Mouse (Mus musculus): Measurements from ENCODE around the gene Rtp3. TPM values are rescaled to one million over a fixed set of nuclear protein-coding genes. Genes with fewer than 3 reads are reported as not detected.

Gene Rtp3
- polyA plus RNA-seq (2015; fragmentation: Nextera tagmentation; extraction: Ambion mirVana): not detected in 2 replicates

DNA sequence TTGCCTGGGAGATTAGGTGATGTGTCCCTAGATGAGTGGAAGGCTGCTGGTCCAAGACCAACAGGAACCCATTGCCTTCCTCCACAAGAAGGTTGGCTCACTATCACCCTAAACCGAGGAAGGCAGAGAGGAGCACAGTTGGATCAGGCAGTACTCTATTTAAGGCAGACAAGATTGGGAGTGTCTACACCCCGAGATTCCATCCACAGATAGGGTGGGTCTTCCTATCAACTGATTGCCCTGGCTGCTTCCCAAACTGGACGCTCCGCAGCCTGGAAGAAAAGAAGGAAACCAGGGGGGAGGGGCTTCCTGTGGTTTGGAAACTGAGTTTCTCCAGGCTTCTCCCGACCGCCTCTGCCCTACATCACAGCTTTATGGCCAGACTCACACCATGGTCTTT is at the start of gene Rtp3:
Gene Rtp3, minus strand, starts transcription at position 380 of the 400 bp plus-strand sequence.
- Histone ChIP-seq H3K27ac (no peak within 1 kb of the TSS), H3K36me3 (ENCODE audit: poor library complexity, severe bottlenecking) (no peaks in the 10 kb centered on the region), H3K4me3 (no peak within 1 kb of the TSS), H3K4me2 (no peak within 1 kb of the TSS), H3K4me1 (no peaks in the 10 kb centered on the region), H3K9me3 (replicated peaks) (no peaks in the 10 kb centered on the region), H3K27me3 (no peaks in the 10 kb centered on the region), H3K9ac (no peak within 1 kb of the TSS)
- ATAC-seq: no peak
- 70% methylated on average over 6 of the region's 6 CpGs for WGBS

DNA sequence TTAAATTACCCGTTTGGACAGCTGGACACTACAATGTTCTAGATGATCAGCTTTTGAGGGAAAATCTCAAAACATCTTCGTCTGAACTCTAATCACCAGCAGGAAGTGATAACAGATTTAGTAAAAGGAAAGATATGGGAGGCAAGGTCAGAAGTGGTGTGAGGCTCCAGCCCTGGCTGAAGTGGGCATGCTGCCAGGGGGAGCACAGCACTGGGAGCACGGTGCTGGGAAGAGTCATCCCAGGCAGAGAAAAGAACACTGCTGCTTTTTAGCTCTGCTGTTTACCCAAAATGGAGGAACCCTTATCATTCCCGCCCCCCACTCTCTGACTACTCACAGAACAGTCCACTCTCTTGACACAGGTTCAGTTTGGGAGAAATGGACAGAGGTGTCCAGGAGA is 49.6 kb upstream of the Rtp3 start:
- WGBS: 86% methylated on average over 4 of the region's 4 CpGs
- H3K4me3 ChIP-seq: no peak overlapping the region
- H3K36me3 ChIP-seq (ENCODE audit: poor library complexity, severe bottlenecking): no peaks in the 10 kb centered on the region
- no peaks in the 10 kb centered on the region for H3K4me1 ChIP-seq
- H3K9ac ChIP-seq: no peak overlapping the region
- no peaks in the 10 kb centered on the region for H3K9me3 ChIP-seq (replicated peaks)
- no peak overlapping the region for H3K4me2 ChIP-seq
- H3K27me3 ChIP-seq: no peaks in the 10 kb centered on the region
- ATAC-seq: no peak
- H3K27ac ChIP-seq: no peak overlapping the region

DNA sequence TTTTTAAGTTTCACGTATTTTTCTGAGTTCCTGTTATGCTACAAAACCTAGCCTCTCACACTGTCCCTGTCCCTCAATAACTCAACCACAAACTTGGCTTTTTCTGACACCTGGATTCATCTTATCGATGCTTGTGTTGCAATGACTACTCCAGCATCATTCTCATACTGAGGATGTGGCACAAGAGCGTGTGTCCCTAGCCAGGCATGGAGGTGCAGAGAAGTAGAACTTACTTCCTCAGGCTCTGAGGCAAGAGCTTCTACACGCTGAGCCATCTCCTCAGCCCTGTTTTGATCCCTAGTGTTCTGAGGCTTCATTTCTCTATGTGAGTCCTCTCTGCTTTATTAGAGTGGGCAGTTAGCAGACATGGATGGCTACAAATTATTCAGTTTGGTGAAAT is 43.3 kb upstream of the Rtp3 start:
- Histone ChIP-seq H3K4me1 (no peaks in the 10 kb centered on the region), H3K9ac (no peak overlapping the region), H3K27me3 (no peaks in the 10 kb centered on the region), H3K9me3 (replicated peaks) (no peaks in the 10 kb centered on the region), H3K4me2 (no peak overlapping the region), H3K27ac (no peak overlapping the region), H3K4me3 (no peak overlapping the region), H3K36me3 (ENCODE audit: poor library complexity, severe bottlenecking) (no peaks in the 10 kb centered on the region)
- 88% methylated on average over 4 of the region's 4 CpGs for WGBS
- ATAC-seq: no peak

DNA sequence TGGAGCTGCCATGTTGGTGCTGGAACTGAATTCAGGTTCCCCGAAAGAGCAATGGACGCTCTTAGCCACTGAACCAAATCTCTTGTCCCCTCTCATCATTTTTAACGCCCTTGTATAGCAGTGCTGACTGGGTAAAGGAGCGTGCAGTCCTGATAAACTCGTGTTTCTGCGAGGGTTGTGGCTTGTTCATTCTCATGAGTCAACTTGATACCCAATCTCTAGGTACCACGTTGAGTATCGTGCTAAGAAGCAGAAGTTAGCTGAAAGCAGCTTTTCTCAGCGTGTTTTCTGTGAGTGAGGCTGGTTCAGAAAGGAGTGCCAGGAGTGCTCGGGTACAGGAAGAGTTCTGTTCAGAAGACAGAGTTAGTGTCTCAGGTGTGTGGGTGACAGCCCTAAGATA is 36.4 kb upstream of the Rtp3 start:
- no peaks in the 10 kb centered on the region for H3K27me3 ChIP-seq
- WGBS: 91% methylated on average over 10 of the region's 10 CpGs
- H3K27ac ChIP-seq: no peak overlapping the region
- no peak for ATAC-seq
- H3K9ac ChIP-seq: no peak overlapping the region
- H3K9me3 ChIP-seq (replicated peaks): no peaks in the 10 kb centered on the region
- H3K4me1 ChIP-seq: no peaks in the 10 kb centered on the region
- no peak overlapping the region for H3K4me2 ChIP-seq
- no peak overlapping the region for H3K4me3 ChIP-seq
- no peaks in the 10 kb centered on the region for H3K36me3 ChIP-seq (ENCODE audit: poor library complexity, severe bottlenecking)

GRCm38 (mm10) chr9:111019022-111019421 is 28.6 kb upstream of the Rtp3 start, which contains the start of gene Ltf:
Gene Ltf (plus strand): TSS chr9:111019271.
- Histone ChIP-seq H3K9me3 (replicated peaks) (no peaks in the 10 kb centered on the region), H3K4me2 (no peak within 1 kb of the TSS), H3K4me3 (no peak within 1 kb of the TSS), H3K4me1 (no peaks in the 10 kb centered on the region), H3K27me3 (no peaks in the 10 kb centered on the region), H3K36me3 (ENCODE audit: poor library complexity, severe bottlenecking) (no peaks in the 10 kb centered on the region), H3K9ac (no peak within 1 kb of the TSS), H3K27ac (no peak within 1 kb of the TSS)
- WGBS: 83% methylated on average over 5 of the region's 5 CpGs
- ATAC-seq: no peak

- H3K9ac ChIP-seq: no peak overlapping the region
- no peaks in the 10 kb centered on the region for H3K9me3 ChIP-seq (replicated peaks)
- no peaks in the 10 kb centered on the region for H3K4me1 ChIP-seq
- no peak overlapping the region for H3K27ac ChIP-seq
- ATAC-seq: no peak
- H3K36me3 ChIP-seq (ENCODE audit: poor library complexity, severe bottlenecking): no peaks in the 10 kb centered on the region
- no peak overlapping the region for H3K4me3 ChIP-seq
- 78% methylated on average over 4 of the region's 4 CpGs for WGBS
- H3K4me2 ChIP-seq: no peak overlapping the region
- H3K27me3 ChIP-seq: no peaks in the 10 kb centered on the region
Measured at GRCm38 (mm10) chr9:111015658-111016057, 25.3 kb upstream of the Rtp3 start.

GRCm38 (mm10) chr9:111012041-111012440 is 21.7 kb upstream of the Rtp3 start:
- Histone ChIP-seq H3K9ac (no peak overlapping the region), H3K36me3 (ENCODE audit: poor library complexity, severe bottlenecking) (no peaks in the 10 kb centered on the region), H3K9me3 (replicated peaks) (no peaks in the 10 kb centered on the region), H3K27me3 (no peaks in the 10 kb centered on the region), H3K4me2 (no peak overlapping the region), H3K27ac (no peak overlapping the region), H3K4me1 (no peaks in the 10 kb centered on the region), H3K4me3 (no peak overlapping the region)
- WGBS: 73% methylated on average over 3 of the region's 3 CpGs
- no peak for ATAC-seq

DNA sequence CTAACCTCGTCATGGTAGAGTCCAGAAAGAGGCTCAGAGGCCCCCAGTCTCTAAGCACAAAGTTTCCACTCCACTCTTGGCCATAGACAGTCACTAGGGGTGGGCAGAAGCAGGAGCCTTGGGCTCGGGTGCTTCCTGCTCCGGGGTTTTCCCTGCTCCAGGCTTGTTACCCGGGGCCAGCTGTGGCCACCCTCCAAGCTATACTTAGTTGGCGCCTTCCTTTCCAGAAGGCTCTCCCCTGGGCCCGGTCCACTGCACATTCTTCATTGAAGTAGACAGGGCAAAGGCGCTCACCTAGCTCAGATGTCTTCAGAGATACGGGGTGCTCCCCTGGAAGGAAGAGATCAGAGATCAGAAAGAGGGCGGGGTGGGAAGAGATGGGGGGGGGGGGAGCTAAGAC is 21.2 kb upstream of the Rtp3 start:
- no peak for ATAC-seq
- no peak overlapping the region for H3K27ac ChIP-seq
- no peak overlapping the region for H3K9ac ChIP-seq
- no peaks in the 10 kb centered on the region for H3K4me1 ChIP-seq
- no peaks in the 10 kb centered on the region for H3K9me3 ChIP-seq (replicated peaks)
- no peaks in the 10 kb centered on the region for H3K27me3 ChIP-seq
- no peak overlapping the region for H3K4me2 ChIP-seq
- H3K36me3 ChIP-seq (ENCODE audit: poor library complexity, severe bottlenecking): no peaks in the 10 kb centered on the region
- H3K4me3 ChIP-seq: no peak overlapping the region
- 84% methylated on average over 9 of the region's 9 CpGs for WGBS

DNA sequence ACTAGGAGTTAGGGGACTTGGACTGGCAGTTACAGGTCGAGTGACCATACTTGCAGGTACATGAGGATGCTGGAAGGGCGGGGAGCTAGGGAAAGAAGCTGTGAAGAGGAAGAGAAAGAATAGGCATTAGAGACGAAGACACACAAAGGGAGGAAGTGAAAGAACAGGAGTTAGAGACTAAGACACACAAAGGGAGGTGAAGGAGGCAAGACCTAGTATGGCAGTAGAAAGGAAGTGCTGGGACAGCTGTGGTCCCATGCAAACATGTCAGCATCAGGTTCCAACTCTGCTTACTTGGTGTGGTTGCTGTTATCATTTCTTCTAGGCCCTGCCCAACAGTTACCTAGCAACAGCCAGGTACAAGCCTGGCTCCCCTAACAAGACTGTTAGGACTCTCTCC is 19.4 kb upstream of the Rtp3 start:
- WGBS: 70% methylated on average over 3 of the region's 3 CpGs
- ATAC-seq: no peak
- H3K9me3 ChIP-seq (replicated peaks): no peaks in the 10 kb centered on the region; the same call in 1 of the 2 replicates
- no peak overlapping the region for H3K4me3 ChIP-seq
- no peak overlapping the region for H3K9ac ChIP-seq
- no peaks in the 10 kb centered on the region for H3K4me1 ChIP-seq
- no peaks in the 10 kb centered on the region for H3K36me3 ChIP-seq (ENCODE audit: poor library complexity, severe bottlenecking)
- H3K27me3 ChIP-seq: no peaks in the 10 kb centered on the region
- H3K4me2 ChIP-seq: no peak overlapping the region
- H3K27ac ChIP-seq: no peak overlapping the region

DNA sequence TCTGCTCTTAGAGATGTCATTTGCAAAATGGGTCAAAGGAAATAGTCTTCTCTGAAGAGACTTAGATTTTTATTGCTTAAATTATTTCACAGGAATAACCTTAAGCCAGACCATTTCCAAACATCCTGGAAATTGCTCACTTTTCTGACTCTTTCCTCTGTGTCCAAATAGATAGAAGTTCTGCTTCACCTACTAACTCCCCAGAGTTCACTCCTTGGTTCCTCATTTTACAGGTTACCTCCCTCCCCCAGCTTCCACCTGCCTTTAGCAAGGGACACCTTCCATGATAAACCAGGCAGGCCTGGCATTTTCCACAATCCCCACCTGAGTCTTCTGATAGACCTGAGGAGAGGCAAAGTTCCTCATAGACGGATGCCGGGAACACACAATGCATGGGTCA is 16.2 kb upstream of the Rtp3 start:
- WGBS: 94% methylated on average over 2 of the region's 2 CpGs
- Histone ChIP-seq H3K4me3 (no peak overlapping the region), H3K4me2 (no peak overlapping the region), H3K27ac (no peak overlapping the region), H3K4me1 (no peaks in the 10 kb centered on the region), H3K36me3 (ENCODE audit: poor library complexity, severe bottlenecking) (no peaks in the 10 kb centered on the region), H3K27me3 (no peaks in the 10 kb centered on the region), H3K9me3 (replicated peaks) (no peaks in the 10 kb centered on the region; the same call in 1 of the 2 replicates), H3K9ac (no peak overlapping the region)
- ATAC-seq: no peak

GRCm38 (mm10) chr9:111003279-111003678 is 12.9 kb upstream of the Rtp3 start:
- H3K9ac ChIP-seq: no peak overlapping the region
- H3K27ac ChIP-seq: no peak overlapping the region
- no peaks in the 10 kb centered on the region; the same call in 1 of the 2 replicates for H3K9me3 ChIP-seq (replicated peaks)
- no peaks in the 10 kb centered on the region for H3K4me1 ChIP-seq
- H3K4me2 ChIP-seq: no peak overlapping the region
- no peaks in the 10 kb centered on the region for H3K36me3 ChIP-seq (ENCODE audit: poor library complexity, severe bottlenecking)
- no peaks in the 10 kb centered on the region for H3K27me3 ChIP-seq
- 90% methylated on average over 9 of the region's 9 CpGs for WGBS
- no peak overlapping the region for H3K4me3 ChIP-seq
- no peak for ATAC-seq

- 82% methylated on average over 12 of the region's 12 CpGs for WGBS
- no peak overlapping the region for H3K4me2 ChIP-seq
Measured at GRCm38 (mm10) chr9:111001621-111002020, 11.2 kb upstream of the Rtp3 start.

GRCm38 (mm10) chr9:110999856-111000255 is 9.5 kb upstream of the Rtp3 start:
- no peak for ATAC-seq
- H3K9ac ChIP-seq: no peak overlapping the region
- no peaks in the 10 kb centered on the region for H3K4me1 ChIP-seq
- H3K9me3 ChIP-seq (replicated peaks): no peaks in the 10 kb centered on the region
- no peak overlapping the region for H3K4me3 ChIP-seq
- H3K27ac ChIP-seq: no peak overlapping the region
- WGBS: 85% methylated on average over 10 of the region's 10 CpGs
- no peaks in the 10 kb centered on the region for H3K36me3 ChIP-seq (ENCODE audit: poor library complexity, severe bottlenecking)
- H3K4me2 ChIP-seq: no peak overlapping the region
- H3K27me3 ChIP-seq: no peaks in the 10 kb centered on the region

More at GRCm38 (mm10) chr9:111001621-111002020, 11.2 kb upstream of the Rtp3 start:
- Histone ChIP-seq H3K27me3 (no peaks in the 10 kb centered on the region), H3K36me3 (ENCODE audit: poor library complexity, severe bottlenecking) (no peaks in the 10 kb centered on the region), H3K4me3 (no peak overlapping the region), H3K9ac (no peak overlapping the region), H3K9me3 (replicated peaks) (no peaks in the 10 kb centered on the region; the same call in 1 of the 2 replicates), H3K4me1 (no peaks in the 10 kb centered on the region), H3K27ac (no peak overlapping the region)
- ATAC-seq: no peak

Data from forebrain, embryonic 13.5 days (tissue).